Mouse (Mus musculus) monocyte, adult 5-6 weeks (primary cell): ENCODE data around the gene Ddah2. TPM values are rescaled to one million over a fixed set of nuclear protein-coding genes. Genes with fewer than 3 reads are reported as not detected.

Source experiments
- ATAC-seq: fragments of 153-309, 156-312 bp; replicated peaks from 2 replicates; pipeline ENCODE4 v1.8.0; 2017; ENCODE audit warnings: mild to moderate bottlenecking; ENCODE audit not compliant: low TSS enrichment, insufficient number of reproducible peaks, severe bottlenecking, poor library complexity, low FRiP score
- total RNA-seq: library from RNA; stranded (forward); fragments of 200-1000, 200-491, 200-594 nt; gene quantifications from 3 replicates; pipeline ENCODE4 v1.2.3, GENCODE M21; 2017

Gene Ddah2
- total RNA-seq: 1.1 TPM in 1 of 3 replicates, not detected in the others

DNA sequence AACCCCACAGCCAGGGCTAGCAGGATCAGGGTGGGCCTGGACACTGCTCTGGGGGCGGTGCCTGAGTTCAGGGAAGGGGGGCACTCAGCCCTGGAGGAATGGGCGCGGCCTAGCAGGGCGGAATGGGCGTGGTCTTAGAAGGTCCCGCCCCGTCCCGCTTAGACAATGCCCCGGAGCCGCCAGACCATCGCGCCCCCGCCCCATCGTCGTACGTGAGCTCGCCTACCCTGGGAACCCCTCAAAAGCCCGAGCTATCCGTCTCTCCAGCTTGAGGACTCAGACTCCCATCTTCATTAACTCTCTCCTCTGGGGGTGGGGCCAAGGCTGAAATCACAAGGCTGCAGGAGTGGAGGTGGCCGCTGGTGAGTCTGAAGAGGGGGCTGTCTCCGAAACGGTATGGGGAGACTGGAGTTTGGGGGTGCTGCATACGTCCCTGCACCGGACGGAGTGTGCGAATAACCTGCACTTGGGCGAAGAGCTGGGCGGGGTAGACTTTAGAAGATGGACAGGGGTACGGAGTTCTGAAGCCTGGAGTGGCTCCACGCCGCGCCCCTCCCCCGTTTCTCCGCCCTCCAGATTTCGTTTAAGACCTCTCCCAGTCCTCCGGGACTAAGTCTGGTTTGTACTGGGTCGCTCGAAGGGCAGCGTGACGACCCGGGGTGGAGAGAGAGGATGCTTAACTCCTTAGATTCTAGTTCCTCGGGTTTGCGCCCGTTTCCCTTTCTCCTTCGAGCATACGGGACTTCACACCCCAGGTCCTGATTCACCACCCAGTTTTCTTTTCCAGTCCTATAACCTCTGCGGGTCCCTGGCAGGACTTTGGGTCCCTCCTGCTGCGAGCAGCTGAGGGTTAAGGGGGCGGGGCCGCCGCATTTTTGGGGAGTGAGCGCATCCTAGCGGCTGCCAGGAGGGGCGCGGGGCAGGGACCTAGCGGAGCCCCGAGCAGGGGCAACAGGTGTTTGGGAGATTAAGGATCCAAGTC, at the start of gene Ddah2:
Gene Ddah2, plus strand, starts transcription at position 125 of the 982 bp plus-strand sequence.
- ATAC-seq: peak; percentile 86

- ATAC-seq: no peak
Measured at GRCm38 (mm10) chr17:35009586-35009985, 49.2 kb upstream of the Ddah2 start.

DNA sequence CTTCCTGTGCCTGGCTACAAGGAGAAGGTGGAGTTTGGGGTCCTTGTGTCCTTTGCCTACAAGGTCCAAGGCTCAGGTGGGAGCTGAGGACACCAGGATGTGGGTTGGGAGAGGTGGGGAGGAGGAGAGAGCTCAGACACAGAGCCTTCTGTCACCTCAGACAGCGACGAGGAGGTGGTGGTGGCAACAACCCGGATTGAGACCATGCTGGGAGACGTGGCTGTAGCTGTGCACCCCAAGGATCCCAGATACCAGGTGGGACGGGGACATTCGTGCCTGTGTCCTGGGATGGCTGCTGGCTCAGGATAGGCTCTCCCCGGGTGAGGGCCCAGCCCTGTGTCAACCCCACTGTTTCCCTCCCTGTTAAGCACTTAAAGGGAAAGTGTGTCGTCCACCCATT, 47.4 kb upstream of the Ddah2 start:
- ATAC-seq: no peak

DNA sequence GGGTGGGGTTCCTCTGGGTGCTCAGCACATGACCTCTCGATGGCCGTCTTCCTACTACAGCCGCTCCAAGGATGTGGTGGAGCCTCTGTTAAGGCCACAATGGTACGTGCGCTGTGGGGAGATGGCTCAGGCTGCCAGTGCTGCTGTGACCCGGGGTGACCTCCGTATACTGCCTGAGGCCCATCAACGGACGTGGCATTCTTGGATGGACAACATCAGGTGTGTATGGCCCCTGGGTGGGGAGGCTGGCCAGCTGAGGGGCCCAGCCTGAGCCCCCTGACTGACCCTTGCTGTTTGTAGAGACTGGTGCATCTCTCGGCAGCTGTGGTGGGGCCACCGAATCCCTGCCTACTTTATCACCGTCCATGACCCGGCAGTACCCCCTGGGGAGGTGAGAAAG, 46.4 kb upstream of the Ddah2 start:
- ATAC-seq: no peak

DNA sequence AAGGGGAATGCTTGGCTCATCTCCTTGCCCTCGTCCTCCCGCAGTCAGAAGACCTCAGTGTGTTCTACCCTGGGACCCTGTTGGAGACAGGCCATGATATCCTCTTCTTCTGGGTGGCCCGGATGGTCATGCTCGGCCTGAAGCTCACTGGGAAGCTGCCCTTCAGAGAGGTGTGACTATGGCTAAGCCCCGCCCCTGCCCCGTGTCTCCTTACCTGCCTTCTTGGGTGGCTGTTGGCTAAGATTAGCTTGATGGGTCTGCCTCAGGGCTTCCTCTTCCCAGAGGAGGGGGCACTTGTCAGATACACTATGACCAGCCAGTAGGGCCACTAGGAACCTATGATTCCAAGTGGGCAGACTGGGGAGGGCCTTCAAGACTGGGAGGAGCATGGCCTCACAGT, 45.6 kb upstream of the Ddah2 start:
- no peak for ATAC-seq

DNA sequence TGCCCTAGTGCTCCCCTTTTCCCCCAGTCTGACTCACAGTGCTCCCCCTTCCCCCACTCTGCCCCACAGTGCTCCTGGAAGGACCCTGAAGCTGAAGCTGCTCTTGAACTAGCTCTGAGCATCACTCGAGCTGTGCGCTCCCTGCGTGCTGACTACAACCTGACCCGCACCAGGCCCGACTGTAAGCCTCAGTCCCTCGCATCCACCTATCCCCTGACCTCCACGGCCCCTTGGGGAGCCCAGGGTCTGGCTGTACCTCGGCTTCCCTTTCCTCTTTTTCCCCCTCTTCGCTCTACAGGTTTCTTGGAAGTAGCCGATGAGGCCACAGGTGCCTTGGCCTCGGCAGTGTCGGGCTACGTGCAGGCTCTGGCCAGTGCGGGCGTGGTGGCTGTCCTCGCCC, 43.5 kb upstream of the Ddah2 start:
- no peak for ATAC-seq

GRCm38 (mm10) chr17:35016376-35016775, 42.5 kb upstream of the Ddah2 start, which contains the start of gene Vwa7:
TSS of gene Vwa7 (plus strand) at chr17:35016579.
- no peak for ATAC-seq

DNA sequence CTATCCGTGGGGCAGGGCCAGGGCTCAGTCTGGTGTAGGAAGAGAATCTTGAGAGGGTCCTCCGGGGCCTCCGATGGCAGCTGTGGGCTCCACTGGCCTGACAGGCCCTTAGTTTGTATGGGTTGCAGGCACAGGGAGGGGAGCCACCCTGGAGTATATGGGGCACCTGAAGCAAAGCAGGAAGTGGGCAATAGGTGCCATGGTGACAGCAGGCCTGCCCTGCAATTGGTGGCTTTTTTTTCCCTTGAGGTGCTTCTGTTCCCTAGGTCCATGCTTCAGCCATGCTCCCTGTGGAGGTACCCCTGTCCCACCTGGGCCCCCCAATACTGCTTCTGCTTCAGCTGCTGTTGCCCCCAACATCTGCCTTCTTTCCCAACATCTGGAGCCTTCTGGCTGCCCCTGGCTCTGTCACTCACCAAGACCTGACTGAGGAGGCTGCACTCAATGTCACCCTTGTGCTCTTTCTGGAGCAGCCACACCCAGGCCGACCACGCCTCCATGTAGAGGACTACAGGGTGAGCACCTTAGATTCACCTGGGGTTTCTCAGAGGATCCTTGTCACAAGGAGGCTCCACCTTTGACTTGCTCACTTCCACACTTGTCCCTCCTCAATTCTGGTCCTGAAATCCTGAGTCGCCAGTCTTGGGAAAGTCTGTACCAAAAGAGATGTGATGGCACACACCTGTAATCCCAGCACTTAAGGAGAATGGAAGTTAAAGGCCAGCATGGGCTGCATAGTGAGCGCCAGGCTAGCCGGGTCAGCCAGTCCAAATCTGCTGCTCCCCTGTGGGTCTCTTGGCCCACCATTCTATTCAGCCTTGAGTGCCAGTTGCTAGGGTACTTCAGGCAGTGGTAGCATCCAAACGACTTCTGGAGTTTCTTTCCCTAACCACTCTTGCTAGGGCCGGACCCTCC, 41.8 kb upstream of the Ddah2 start:
- no peak for ATAC-seq

DNA sequence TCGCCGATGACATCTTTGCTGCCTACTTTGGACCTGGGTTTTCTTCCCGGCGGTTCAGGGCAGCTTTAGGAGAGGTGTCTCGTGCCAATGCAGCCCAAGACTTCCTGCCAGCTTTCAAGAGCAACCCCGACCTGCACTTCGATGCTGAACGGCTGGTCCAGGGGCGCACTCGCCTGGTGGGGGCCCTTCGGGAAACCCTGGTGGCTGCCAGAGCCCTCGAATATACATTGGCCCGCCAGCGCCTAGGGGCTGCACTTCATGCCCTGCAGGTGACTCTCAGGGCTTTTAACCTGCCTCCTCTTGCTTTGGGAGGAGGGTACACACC, 41.2 kb upstream of the Ddah2 start:
- ATAC-seq: no peak

- ATAC-seq: no peak
Measured at GRCm38 (mm10) chr17:35018171-35018570, 40.7 kb upstream of the Ddah2 start.

GRCm38 (mm10) chr17:35019894-35020293, 38.9 kb upstream of the Ddah2 start:
- no peak for ATAC-seq

GRCm38 (mm10) chr17:35020551-35020950, 38.3 kb upstream of the Ddah2 start:
- no peak for ATAC-seq

- ATAC-seq: peak; percentile 67
Measured at GRCm38 (mm10) chr17:35021163-35021808, 37.5 kb upstream of the Ddah2 start.

- ATAC-seq: no peak
Measured at GRCm38 (mm10) chr17:35021842-35022477, 36.9 kb upstream of the Ddah2 start.

- ATAC-seq: no peak
Measured at GRCm38 (mm10) chr17:35022541-35023060, 36.2 kb upstream of the Ddah2 start.

DNA sequence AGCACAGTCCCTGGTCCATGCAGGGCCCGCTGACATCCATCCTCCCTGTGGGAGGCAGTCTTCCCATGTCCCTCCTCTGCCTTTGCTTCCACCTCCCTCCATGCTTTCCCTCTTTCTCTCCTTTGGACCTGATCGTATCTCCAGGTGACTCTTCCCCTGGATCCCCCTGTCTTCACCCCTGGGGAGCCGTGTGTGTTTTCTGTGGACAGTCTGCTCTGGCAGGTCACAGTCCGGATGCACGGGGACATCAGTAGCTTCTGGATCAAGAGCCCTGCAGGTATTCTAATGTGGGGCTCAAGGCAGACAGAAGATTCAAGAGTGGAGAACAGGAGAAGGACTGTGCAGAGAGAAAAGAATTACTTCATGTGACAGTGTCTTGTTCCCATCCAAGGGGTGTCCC, 35.6 kb upstream of the Ddah2 start:
- no peak for ATAC-seq

GRCm38 (mm10) chr17:35023756-35024155, 35.1 kb upstream of the Ddah2 start:
- peak; percentile 52 for ATAC-seq

DNA sequence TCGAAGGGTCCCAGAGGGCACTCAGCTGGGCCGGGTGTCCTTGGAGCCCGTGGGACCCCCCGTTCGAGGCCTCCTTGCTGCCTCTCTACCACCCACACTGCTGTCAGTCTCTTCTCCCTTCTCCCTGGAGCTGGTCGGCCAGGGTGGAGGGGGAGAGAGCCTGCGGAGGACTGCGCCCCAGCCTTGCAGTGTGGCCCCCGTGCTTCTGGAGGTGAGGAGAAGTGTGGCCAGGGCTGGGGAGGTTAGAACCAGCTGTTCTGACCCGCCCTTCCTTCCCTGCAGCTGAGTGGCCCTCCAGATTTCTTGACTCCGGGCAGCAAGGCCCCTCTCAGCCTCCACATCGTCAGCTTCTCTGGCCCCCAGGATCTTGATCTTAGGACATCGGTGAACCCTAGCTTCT, 34.6 kb upstream of the Ddah2 start:
- no peak for ATAC-seq
